Mouse (Mus musculus) fat pad, adult 2 months (tissue): ENCODE results near the gene Ctsz.

Source experiments
- DNase-seq: peaks from one replicate; pipeline ENCODE4 v3.0.0-alpha.2; 2011; ENCODE audit warnings: low read depth, low spot score; ENCODE audit errors: extremely low read depth

Ctsz gene

GRCm38 (mm10) chr2:174441898-174442297 is 3.1 kb upstream of the Ctsz start:
- no peak for DNase-seq

DNA sequence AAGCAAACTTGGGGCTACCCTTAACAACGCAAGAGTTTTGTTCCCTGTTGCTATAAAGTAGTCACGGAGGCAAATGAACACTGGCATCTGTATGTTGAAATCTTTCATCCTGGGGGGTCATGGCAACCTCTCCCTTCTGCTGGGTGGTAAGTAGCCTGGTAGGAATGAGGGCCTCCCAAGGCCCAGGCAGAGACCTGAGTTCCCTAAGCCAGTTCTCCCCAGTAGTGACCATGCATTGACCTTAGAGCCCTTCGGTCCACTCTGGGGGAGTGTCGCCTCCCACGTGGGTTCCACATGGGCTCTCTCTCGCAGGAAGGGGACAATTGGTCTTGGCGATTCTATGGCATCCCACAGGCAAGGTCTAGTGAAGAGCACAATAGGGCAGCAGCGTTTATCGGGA is 1.1 kb upstream of the Ctsz start:
- DNase-seq, result no peak

GRCm38 (mm10) chr2:174439450-174439838 is 605 bp upstream of the Ctsz start:
- no peak for DNase-seq

DNA sequence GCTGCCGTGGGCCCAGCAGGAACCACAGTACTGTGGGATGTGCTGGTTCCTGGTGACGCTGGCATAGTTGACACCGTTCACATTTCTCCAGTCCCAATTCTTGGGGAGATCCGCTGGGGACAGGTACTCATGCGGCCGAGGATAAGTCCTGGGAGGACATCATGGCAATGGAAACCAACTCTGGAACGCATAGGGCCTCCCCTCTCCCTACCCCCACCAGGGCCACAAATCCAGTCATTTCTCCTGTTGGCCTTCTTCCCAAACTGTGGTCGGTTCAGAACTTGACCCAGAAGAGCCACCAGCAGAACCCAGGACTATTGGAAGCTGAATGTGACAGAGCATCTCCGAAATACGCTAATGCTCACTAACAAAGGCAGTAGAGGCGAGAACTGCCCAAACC is 658 bp downstream of the Ctsz start:
- no peak for DNase-seq

DNA sequence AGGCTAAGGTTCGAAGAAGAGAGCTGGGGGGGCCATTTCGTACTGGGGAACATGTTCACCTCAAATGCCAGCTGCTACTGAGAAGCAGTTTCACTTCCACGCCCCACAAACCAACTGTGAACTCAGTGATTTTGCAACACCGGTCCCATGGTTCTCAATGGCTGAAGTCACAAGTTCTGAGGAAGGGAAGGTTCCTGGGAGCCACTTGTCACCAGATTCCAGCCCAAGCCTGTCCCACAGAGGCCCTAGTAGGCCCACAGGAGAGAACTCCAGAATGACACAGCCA is 1.2 kb downstream of the Ctsz start:
- DNase-seq, result no peak

GRCm38 (mm10) chr2:174436916-174437696 is 1.7 kb downstream of the Ctsz start:
- no peak for DNase-seq

DNA sequence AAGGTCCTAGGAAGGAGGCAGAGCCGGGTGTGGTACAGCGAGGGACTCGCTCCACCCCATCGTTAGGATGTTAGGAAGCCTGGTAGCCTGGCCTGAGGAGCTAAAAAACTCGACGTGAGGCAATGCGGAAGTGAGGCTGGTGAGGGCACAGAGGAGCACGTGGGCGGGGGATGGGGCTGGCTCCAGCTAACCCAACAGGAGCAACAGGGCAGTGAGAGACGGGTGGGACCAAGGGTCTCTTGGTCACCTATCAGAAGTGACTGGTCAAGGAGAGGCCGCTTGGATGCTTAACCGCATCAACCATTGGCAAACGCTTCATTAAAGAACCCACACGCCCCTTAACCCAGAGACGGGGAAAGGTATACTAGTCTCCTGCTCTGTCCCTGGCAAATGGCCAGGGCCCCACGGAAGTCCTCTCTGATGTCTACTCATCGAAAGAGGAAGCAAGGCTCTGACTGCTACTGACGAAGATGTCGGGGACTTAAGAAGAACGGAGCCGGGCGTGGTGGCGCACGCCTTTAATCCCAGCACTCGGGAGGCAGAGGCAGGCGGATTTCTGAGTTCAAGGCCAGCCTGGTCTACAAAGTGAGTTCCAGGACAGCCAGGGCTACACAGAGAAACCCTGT is 2.6 kb downstream of the Ctsz start:
- DNase-seq, result no peak

DNA sequence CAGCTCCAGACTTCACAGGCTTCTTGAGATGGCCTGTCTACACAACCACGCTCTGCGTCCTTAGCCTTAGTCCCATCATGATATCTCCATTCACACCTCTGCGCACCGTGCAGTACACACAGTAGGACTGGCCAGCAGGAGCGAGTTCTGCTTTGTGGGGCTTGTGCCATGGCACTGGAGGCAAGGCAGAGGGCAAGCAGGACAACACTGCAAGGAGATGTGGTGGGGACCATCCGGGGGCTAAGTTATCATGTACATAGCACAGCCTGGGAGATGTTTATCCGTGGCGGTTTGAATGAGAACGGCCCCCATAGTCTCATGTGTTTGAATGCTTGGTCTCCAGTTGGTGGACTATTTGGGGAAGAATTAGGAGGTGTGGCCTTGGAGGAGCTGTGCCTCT is 3.9 kb downstream of the Ctsz start:
- DNase-seq, result no peak

- no peak for DNase-seq
Measured at GRCm38 (mm10) chr2:174428996-174429591, 9.7 kb downstream of the Ctsz start.

GRCm38 (mm10) chr2:174428076-174428835 is 10.6 kb downstream of the Ctsz start:
- DNase-seq, result no peak

DNA sequence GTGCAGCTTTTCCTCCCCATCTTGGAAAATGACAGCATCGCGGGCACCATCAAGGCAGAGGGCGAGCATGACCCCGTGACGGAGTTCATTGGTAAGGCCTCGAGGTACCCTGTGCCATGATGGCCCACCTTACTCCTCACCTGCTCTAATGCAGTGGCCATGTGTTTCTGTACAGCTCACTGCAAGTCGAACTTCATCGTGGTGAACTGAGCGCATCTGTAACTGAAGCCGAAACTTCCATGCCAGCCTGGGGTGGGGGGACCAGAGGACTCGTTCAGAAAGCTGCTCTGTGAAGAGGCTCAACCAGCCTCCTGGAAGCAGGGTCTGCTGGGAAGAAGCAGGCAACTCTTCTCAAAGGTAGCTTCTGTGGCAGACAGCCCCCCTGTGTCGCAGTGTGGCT is 12.0 kb downstream of the Ctsz start:
- no peak for DNase-seq

DNA sequence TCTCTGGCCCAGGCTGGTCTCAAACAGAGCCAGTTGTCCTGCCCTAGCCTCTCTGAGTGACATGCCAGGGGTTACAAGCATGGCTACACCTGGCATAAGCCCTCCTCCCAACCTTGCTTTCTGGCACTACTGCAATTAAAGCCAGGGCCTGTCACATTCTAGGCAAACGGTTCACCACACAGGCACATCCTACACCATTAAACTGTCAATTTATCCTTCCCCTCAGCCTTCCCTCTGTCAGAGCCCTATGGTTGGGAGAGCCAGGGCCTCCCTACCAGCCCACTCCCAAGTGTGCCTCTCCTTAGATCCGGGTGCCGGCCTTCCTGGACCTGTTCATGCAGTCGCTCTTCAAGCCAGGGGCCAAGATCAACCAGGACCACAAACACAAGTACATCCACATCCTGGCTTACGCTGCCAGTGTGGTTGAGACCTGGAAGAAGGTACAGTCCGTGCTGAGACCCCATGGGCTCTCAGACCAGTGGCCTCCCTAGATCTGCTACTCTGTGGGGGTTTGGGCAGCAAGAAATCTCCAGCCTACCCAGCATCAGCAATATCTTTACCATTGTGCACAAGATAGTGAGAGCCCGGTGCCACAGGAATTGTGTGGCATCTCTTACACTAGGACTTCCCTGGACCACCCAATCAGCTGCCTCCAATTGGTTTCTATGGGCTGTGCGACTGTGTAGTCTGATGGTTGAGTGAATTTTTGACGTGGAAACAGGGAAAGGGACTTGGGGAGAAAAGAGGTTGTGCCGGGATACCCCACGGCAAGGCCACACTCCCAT is 14.3 kb downstream of the Ctsz start:
- no peak for DNase-seq

- no peak for DNase-seq
Measured at GRCm38 (mm10) chr2:174421107-174421506, 17.7 kb downstream of the Ctsz start.

GRCm38 (mm10) chr2:174415731-174416310 is 23.0 kb downstream of the Ctsz start, which contains the start of gene Nelfcd:
TSS of gene Nelfcd (plus strand) at chr2:174415804.
- DNase-seq, result no peak

GRCm38 (mm10) chr2:174415001-174415730 is 23.7 kb downstream of the Ctsz start:
- DNase-seq, result peak; percentile 33

- no peak for DNase-seq
Measured at GRCm38 (mm10) chr2:174413127-174413526, 25.7 kb downstream of the Ctsz start.

GRCm38 (mm10) chr2:174410222-174410621 is 28.6 kb downstream of the Ctsz start:
- DNase-seq, result no peak

- no peak for DNase-seq
Measured at GRCm38 (mm10) chr2:174400396-174400795, 38.4 kb downstream of the Ctsz start.

GRCm38 (mm10) chr2:174397881-174398280 is 41.0 kb downstream of the Ctsz start:
- DNase-seq, result no peak

GRCm38 (mm10) chr2:174397065-174397464 is 41.8 kb downstream of the Ctsz start:
- DNase-seq, result no peak
